Mouse (Mus musculus): ENCODE data around the gene Scd4. TPM values are rescaled to one million over a fixed set of nuclear protein-coding genes. Genes with fewer than 3 reads are reported as not detected.
"Not testable (repeated sequence)": the region's sequence is repeated elsewhere in the genome, so short reads cannot be mapped to it uniquely, and the experiment has no call there.

Scd4 gene
- polyA plus RNA-seq, 1 experiment: 0.20 TPM

GRCm38 (mm10) chr19:44305701-44306100, 27.2 kb upstream of the Scd4 start:
- no peak for TF ChIP-seq CTCF (IDR thresholded peaks at IDR 0.05; ENCODE audit: extremely low read depth, insufficient read depth, insufficient read length, insufficient replicate concordance)
- no peak for TF ChIP-seq POLR2A (IDR thresholded peaks at IDR 0.05; ENCODE audit: low read depth, low read length)
- H3K27me3 ChIP-seq (ENCODE audit: control insufficient read depth, insufficient read depth, low read length): no peaks in the 10 kb centered on the region
- WGBS: 93% methylated on average over 15 of the region's 15 CpGs

GRCm38 (mm10) chr19:44306171-44306570, 26.7 kb upstream of the Scd4 start:
- Histone ChIP-seq H3K36me3 (ENCODE audit: control insufficient read depth, insufficient read depth, low read length) (peaks cover 46% of the 10 kb centered on the region), H3K4me1 (ENCODE audit: control insufficient read depth, insufficient read depth, insufficient read length) (no peaks in the 10 kb centered on the region), H3K27me3 (ENCODE audit: control insufficient read depth, insufficient read depth, low read length) (no peaks in the 10 kb centered on the region), H3K4me3 (ENCODE audit: extremely low read depth, insufficient read depth, insufficient read length) (no peak overlapping the region), H3K27ac (ENCODE audit: insufficient read depth, low read length) (no peak overlapping the region)
- no peak for TF ChIP-seq CTCF (IDR thresholded peaks at IDR 0.05; ENCODE audit: extremely low read depth, insufficient read depth, insufficient read length, insufficient replicate concordance)
- no peak for TF ChIP-seq POLR2A (IDR thresholded peaks at IDR 0.05; ENCODE audit: low read depth, low read length)
- 87% methylated on average over 7 of the region's 7 CpGs for WGBS
- no peak for DNase-seq (ENCODE audit: low read depth in 1 of 2, low spot score in 2 of 2)

More at GRCm38 (mm10) chr19:44305701-44306100, 27.2 kb upstream of the Scd4 start:
- Histone ChIP-seq H3K27ac (ENCODE audit: insufficient read depth, low read length) (no peak overlapping the region), H3K36me3 (ENCODE audit: control insufficient read depth, insufficient read depth, low read length) (peaks cover 48% of the 10 kb centered on the region), H3K4me3 (ENCODE audit: extremely low read depth, insufficient read depth, insufficient read length) (no peak overlapping the region), H3K4me1 (ENCODE audit: control insufficient read depth, insufficient read depth, insufficient read length) (no peaks in the 10 kb centered on the region)
- DNase-seq (ENCODE audit: low read depth in 1 of 2, low spot score in 2 of 2): no peak

GRCm38 (mm10) chr19:44307101-44307914, 25.6 kb upstream of the Scd4 start:
- WGBS: 80% methylated on average over 9 of the region's 9 CpGs
- H3K4me3 ChIP-seq (ENCODE audit: extremely low read depth, insufficient read depth, insufficient read length): no peak overlapping the region
- no peak for TF ChIP-seq CTCF (IDR thresholded peaks at IDR 0.05; ENCODE audit: extremely low read depth, insufficient read depth, insufficient read length, insufficient replicate concordance)
- no peak for TF ChIP-seq POLR2A (IDR thresholded peaks at IDR 0.05; ENCODE audit: low read depth, low read length)
- H3K36me3 ChIP-seq (ENCODE audit: control insufficient read depth, insufficient read depth, low read length): peaks cover 40% of the 10 kb centered on the region
- H3K27ac ChIP-seq (ENCODE audit: insufficient read depth, low read length): no peak overlapping the region
- DNase-seq (ENCODE audit: low read depth in 1 of 2, low spot score in 2 of 2): no peak
- no peaks in the 10 kb centered on the region for H3K4me1 ChIP-seq (ENCODE audit: control insufficient read depth, insufficient read depth, insufficient read length)
- no peaks in the 10 kb centered on the region for H3K27me3 ChIP-seq (ENCODE audit: control insufficient read depth, insufficient read depth, low read length)

DNA sequence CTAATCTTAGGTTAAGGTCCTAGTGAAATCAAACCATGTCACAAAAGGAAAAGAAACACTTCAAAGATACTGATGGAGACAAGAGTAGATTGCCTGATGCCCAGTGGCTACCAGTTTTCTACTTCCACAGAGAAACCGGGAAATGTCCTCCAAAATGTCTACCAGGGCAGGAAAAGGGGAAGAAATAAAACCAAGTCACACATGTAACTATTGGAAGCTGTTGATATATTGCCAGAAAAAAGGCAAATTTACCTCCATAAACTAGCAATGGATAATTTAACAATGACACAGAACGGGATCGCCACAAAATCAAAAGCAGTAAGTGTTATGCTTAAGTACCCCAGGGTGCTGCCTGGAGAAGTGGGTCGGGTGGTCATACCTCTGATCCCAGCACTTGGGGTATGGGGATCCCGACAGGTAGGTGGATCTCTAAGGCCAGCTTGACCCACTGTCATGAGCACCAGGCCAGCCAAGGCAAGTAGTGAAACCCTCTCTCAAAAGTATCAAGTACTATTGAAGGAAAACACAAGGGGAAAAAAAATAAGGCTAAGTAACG, 24.9 kb upstream of the Scd4 start:
- no peak for TF ChIP-seq POLR2A (IDR thresholded peaks at IDR 0.05; ENCODE audit: low read depth, low read length)
- TF ChIP-seq CTCF (IDR thresholded peaks at IDR 0.05; ENCODE audit: extremely low read depth, insufficient read depth, insufficient read length, insufficient replicate concordance): no peak
- Histone ChIP-seq H3K36me3 (ENCODE audit: control insufficient read depth, insufficient read depth, low read length) (peaks cover 33% of the 10 kb centered on the region), H3K27me3 (ENCODE audit: control insufficient read depth, insufficient read depth, low read length) (no peaks in the 10 kb centered on the region), H3K4me1 (ENCODE audit: control insufficient read depth, insufficient read depth, insufficient read length) (no peaks in the 10 kb centered on the region), H3K4me3 (ENCODE audit: extremely low read depth, insufficient read depth, insufficient read length) (no peak overlapping the region), H3K27ac (ENCODE audit: insufficient read depth, low read length) (no peak overlapping the region)
- DNase-seq (ENCODE audit: low read depth in 1 of 2, low spot score in 2 of 2): no peak
- 89% methylated on average over 6 of the region's 6 CpGs for WGBS

DNA sequence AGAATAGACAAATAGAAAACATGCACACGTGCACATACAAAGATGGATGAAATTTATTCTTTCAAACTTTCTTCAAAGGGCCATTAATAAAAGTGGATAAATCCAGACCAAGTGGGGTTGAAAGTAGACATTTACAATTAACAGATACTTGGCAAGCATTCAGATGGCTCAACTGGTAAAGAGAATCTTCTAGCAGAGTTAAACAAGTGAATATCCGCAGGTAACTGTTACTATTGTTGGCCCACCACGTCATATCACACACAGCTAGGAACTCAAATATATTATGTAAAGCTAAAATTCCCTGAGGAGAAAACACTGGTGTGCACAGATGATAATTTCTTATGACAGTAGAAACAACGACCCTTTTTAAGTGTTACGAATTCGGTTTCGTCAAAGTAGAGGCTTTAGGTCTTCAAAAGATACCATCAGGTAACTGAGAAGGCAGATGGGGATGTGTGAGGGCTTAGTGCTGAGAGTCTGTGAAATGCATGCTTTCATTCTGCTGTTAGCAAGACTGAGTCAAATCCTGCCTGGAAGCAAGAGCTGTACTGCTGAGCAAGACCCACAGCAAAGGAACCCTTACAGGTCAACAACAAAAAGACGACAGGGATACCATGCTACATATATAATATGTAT, 24.2 kb upstream of the Scd4 start:
- peaks cover 27% of the 10 kb centered on the region for H3K36me3 ChIP-seq (ENCODE audit: control insufficient read depth, insufficient read depth, low read length)
- TF ChIP-seq POLR2A (IDR thresholded peaks at IDR 0.05; ENCODE audit: low read depth, low read length) (no peak), CTCF (IDR thresholded peaks at IDR 0.05; ENCODE audit: extremely low read depth, insufficient read depth, insufficient read length, insufficient replicate concordance) (no peak)
- no peak for DNase-seq (ENCODE audit: low read depth in 1 of 2, low spot score in 2 of 2)
- WGBS: 88% methylated on average over 8 of the region's 8 CpGs
- H3K27me3 ChIP-seq (ENCODE audit: control insufficient read depth, insufficient read depth, low read length): no peaks in the 10 kb centered on the region
- no peaks in the 10 kb centered on the region for H3K4me1 ChIP-seq (ENCODE audit: control insufficient read depth, insufficient read depth, insufficient read length)
- H3K4me3 ChIP-seq (ENCODE audit: extremely low read depth, insufficient read depth, insufficient read length): no peak overlapping the region
- H3K27ac ChIP-seq (ENCODE audit: insufficient read depth, low read length): no peak overlapping the region

DNA sequence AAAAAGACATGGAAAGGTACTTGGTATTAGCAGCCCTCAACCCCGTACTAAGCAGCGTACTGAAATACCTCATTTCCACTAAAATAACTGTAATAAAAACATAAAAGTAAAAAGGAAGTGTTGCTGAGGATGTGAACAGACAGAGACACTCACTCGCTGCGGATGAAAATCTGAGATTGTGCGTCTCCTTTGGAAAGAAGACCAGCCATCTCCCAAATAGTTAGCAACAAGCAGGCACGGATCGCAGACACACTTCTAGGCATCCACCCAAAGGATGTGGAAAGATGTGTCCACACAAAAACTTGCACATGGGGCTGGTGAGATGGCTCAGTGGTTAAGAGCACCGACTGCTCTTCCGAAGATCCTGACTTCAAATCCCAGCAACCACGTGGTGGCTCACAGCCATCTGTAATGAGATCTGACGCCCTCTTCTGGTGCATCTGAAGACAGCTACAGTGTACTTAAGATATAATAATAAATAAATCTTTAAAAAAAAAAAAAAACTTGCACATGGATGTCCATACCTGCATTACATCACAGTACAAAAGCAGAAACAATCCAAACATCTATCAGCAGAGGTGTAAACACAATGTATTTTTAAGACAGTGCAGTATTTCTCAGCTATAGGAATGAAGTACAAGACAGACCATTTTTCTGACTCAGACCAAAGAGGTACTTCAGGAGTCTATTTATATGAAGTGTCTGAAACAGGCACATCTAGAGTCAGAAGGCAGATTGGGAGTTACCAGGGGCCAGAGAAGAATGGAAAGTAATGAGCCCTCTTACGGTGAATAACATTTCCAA, 23.3 kb upstream of the Scd4 start:
- WGBS: 89% methylated on average over 12 of the region's 12 CpGs
- no peak overlapping the region for H3K4me3 ChIP-seq (ENCODE audit: extremely low read depth, insufficient read depth, insufficient read length)
- peaks cover 3% of the 10 kb centered on the region; the same call in 1 of the 2 replicates for H3K4me1 ChIP-seq (ENCODE audit: control insufficient read depth, insufficient read depth, insufficient read length)
- no peak for DNase-seq (ENCODE audit: low read depth in 1 of 2, low spot score in 2 of 2)
- H3K27me3 ChIP-seq (ENCODE audit: control insufficient read depth, insufficient read depth, low read length): no peaks in the 10 kb centered on the region
- TF ChIP-seq CTCF (IDR thresholded peaks at IDR 0.05; ENCODE audit: extremely low read depth, insufficient read depth, insufficient read length, insufficient replicate concordance) (no peak), POLR2A (IDR thresholded peaks at IDR 0.05; ENCODE audit: low read depth, low read length) (no peak)
- H3K27ac ChIP-seq (ENCODE audit: insufficient read depth, low read length): no peak overlapping the region
- H3K36me3 ChIP-seq (ENCODE audit: control insufficient read depth, insufficient read depth, low read length): peaks cover 20% of the 10 kb centered on the region

GRCm38 (mm10) chr19:44310155-44310575, 22.7 kb upstream of the Scd4 start:
- not testable (repeated sequence) for H3K4me3 ChIP-seq (ENCODE audit: extremely low read depth, insufficient read depth, insufficient read length); H3K27me3 ChIP-seq (ENCODE audit: control insufficient read depth, insufficient read depth, low read length); H3K27ac ChIP-seq (ENCODE audit: insufficient read depth, low read length); H3K4me1 ChIP-seq (ENCODE audit: control insufficient read depth, insufficient read depth, insufficient read length); DNase-seq (ENCODE audit: low read depth in 1 of 2, low spot score in 2 of 2)
- WGBS: 91% methylated on average over 1 of the region's 1 CpGs
- peaks cover 14% of the 10 kb centered on the region for H3K36me3 ChIP-seq (ENCODE audit: control insufficient read depth, insufficient read depth, low read length)
